Comparison of ENCODE assay signal across 17 mouse cellular contexts in genomic region chr13:13564541-13564940, GRCm38 (mm10). TPM values are rescaled to one million over a fixed set of nuclear protein-coding genes. Genes with fewer than 3 reads are reported as not detected.
DNase-seq lines count a peak whose midpoint lies in the region; ATAC-seq and TF ChIP-seq lines count a peak whose summit lies in the region.
"Had no signal": no experiment of that assay in that cellular context is flagged by ENCODE, and none has a peak within 500 bp of the region (broad histone marks: within the 10 kb centered on the region; RNA-seq: fewer than 3 reads in every experiment).

No protein-coding gene starts in this region.

- no peaks in the 10 kb centered on the region for H3K9me3 ChIP-seq in heart, embryonic 15.5 days (replicated peaks)
- H3K9me3 ChIP-seq: embryonic facial prominence, embryonic 12.5 days; forebrain, embryonic 12.5 days; limb, embryonic 15.5 days had no signal

- no peak for TF ChIP-seq POLR2A in bone marrow, adult 2 months (IDR thresholded peaks at IDR 0.05; ENCODE audit: borderline replicate concordance, control insufficient read depth, low read depth, low read length)

- no peaks in the 10 kb centered on the region for H3K36me3 ChIP-seq in heart, embryonic 15.5 days
- H3K36me3 ChIP-seq: embryonic facial prominence, embryonic 12.5 days; forebrain, embryonic 12.5 days; limb, embryonic 15.5 days had no signal

- ATAC-seq in heart, embryonic 15.5 days (replicated peaks; ENCODE audit: insufficient number of reproducible peaks, insufficient read depth, low FRiP score, low read depth) = peak; percentile 39; the same call in 1 of the 2 replicates
- ATAC-seq: hindbrain, postnatal 0 days; midbrain, embryonic 16.5 days had no signal

- H3K27me3 ChIP-seq in heart, embryonic 15.5 days = no peaks in the 10 kb centered on the region
- H3K27me3 ChIP-seq: embryonic facial prominence, embryonic 12.5 days; forebrain, embryonic 12.5 days; limb, embryonic 15.5 days had no signal

- 71% methylated on average over 4 of the region's 4 CpGs for WGBS in heart, embryonic 15.5 days
- WGBS in bone marrow, adult 2 months = 19% methylated on average over 4 of the region's 4 CpGs

- no peak overlapping the region for H3K4me2 ChIP-seq in heart, embryonic 15.5 days
- H3K4me2 ChIP-seq: embryonic facial prominence, embryonic 12.5 days; forebrain, embryonic 12.5 days; limb, embryonic 15.5 days; lung, embryonic 14.5 days had no signal

- no peak for DNase-seq in heart, adult 18-20 months
- peak; percentile 93 for DNase-seq in 416B (ENCODE audit: low read depth)
- peak; percentile 68 to 76 for DNase-seq in natural killer cell, adult 2 months (ENCODE audit: low spot score in 2 of 2)
- DNase-seq in urinary bladder, postnatal 10 days (ENCODE audit: low spot score) = no peak
- DNase-seq in left cerebral cortex, adult 11 months (ENCODE audit: low spot score) = no peak
- DNase-seq in right cerebral cortex, postnatal 10 days (ENCODE audit: low spot score in 2 of 2) = no peak
- DNase-seq: cerebellum, postnatal 10 days; gastrocnemius, adult 2 months; kidney, postnatal 10 days; lung, embryonic 14.5 days had no signal

- no peak overlapping the region for H3K4me3 ChIP-seq in heart, embryonic 15.5 days
- H3K4me3 ChIP-seq in bone marrow, adult 2 months (replicated peaks; ENCODE audit: control insufficient read depth, low read depth, low read length) = no peak overlapping the region
- H3K4me3 ChIP-seq: embryonic facial prominence, embryonic 12.5 days; forebrain, embryonic 12.5 days; gastrocnemius, adult 2 months; limb, embryonic 15.5 days had no signal

- peaks cover 11% of the 10 kb centered on the region for H3K4me1 ChIP-seq in heart, embryonic 15.5 days (replicated peaks)
- H3K4me1 ChIP-seq in bone marrow, adult 2 months (ENCODE audit: control insufficient read depth, insufficient read depth, low read length) = peaks cover 8% of the 10 kb centered on the region
- H3K4me1 ChIP-seq: embryonic facial prominence, embryonic 12.5 days; forebrain, embryonic 12.5 days; limb, embryonic 15.5 days had no signal

- H3K9ac ChIP-seq in heart, embryonic 15.5 days = no peak overlapping the region
- H3K9ac ChIP-seq: embryonic facial prominence, embryonic 12.5 days; forebrain, embryonic 12.5 days; limb, embryonic 15.5 days; lung, embryonic 14.5 days had no signal

- H3K27ac ChIP-seq in heart, embryonic 15.5 days = no peak overlapping the region
- peak overlapping the region; percentile 2; the same call in 1 of the 2 replicates for H3K27ac ChIP-seq in bone marrow, adult 2 months (ENCODE audit: control insufficient read depth, insufficient read depth, low read depth, low read length, poor library complexity)
- H3K27ac ChIP-seq: embryonic facial prominence, embryonic 12.5 days; forebrain, embryonic 12.5 days; gastrocnemius, adult 2 months; hindbrain, postnatal 0 days; limb, embryonic 15.5 days had no signal

- TF ChIP-seq CTCF in bone marrow, adult 2 months (IDR thresholded peaks at IDR 0.05; ENCODE audit: control insufficient read depth, insufficient read depth, low read length) = no peak

RNA-seq across cellular contexts. Expression of gene Lyst, which starts 25.7 kb away (rescaled TPM):
- polyA plus RNA-seq in heart, embryonic 15.5 days (2015; fragmentation: Nextera tagmentation; extraction: Ambion mirVana) = 2.7 and 2.9 TPM in 2 replicates
- 1 to 10 TPM; 6.0 to 9.7 TPM for total RNA-seq in heart, adult 18-20 months (2021)
- polyA plus RNA-seq in bone marrow, adult 2 months (2011; ENCODE audit: insufficient read depth, insufficient read length, low replicate concordance, missing spikeins) = 9.2 and 27.6 TPM in 2 replicates

Comparison
In these comparisons a context has a peak if more than half of its experiments do, and no peak if none do; other contexts are left out.
1. DNase-seq: peak in 416B (single experiment) and natural killer cell, adult 2 months (2 of 2); none in heart, adult 18-20 months (0 of 2), urinary bladder, postnatal 10 days (single experiment), left cerebral cortex, adult 11 months (single experiment) and right cerebral cortex, postnatal 10 days (0 of 2).